Mouse (Mus musculus) liver, adult (tissue): Measurements from ENCODE around the gene Upf2.

Experiments
- GATA4 ChIP-seq: IDR thresholded peaks from 2 replicates; pipeline ENCODE4 v1.6.1; 2014; ENCODE audit warnings: mild to moderate bottlenecking, low read length; ENCODE audit not compliant: insufficient replicate concordance

Upf2 gene

DNA sequence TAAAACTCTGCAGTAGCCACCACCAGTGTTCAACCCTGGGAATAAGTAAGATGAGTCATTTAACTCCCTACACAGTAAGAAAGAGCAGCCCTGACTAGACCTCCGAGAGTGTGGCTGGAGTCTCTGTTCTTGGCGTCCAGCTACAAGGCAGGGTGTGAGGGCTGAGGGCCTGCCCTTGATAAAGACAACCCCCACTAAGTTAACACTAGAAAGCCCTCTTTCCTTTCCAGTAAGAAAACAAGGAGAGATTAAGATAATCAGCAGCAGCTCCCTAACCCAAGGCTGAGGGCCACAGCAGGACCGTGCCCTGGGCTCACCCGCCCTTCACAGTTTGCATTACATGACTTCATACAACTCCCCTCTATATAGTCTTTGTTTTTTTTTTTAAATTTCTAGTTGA lies 97.3 kb downstream of the Upf2 start:
- TF ChIP-seq GATA4, result no peak

DNA sequence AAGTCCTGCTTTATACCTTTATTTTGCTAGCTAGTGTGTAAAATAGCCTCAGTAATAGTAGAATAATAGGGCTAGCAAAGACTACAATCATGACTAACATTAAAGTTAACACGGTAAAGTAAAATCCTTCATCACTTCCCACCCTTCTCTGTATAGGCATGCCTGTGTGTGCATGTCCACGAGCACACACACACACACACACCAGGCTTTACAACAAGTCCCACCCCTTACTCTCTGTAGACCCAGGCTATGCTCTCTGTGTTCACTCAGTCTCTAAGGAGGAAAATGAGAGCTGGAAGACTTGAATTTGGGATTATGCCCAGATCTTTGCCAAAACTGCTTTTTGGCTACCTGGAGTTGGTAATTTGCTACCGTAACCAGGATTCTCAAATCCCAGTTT lies 97.7 kb downstream of the Upf2 start:
- no peak for TF ChIP-seq GATA4

DNA sequence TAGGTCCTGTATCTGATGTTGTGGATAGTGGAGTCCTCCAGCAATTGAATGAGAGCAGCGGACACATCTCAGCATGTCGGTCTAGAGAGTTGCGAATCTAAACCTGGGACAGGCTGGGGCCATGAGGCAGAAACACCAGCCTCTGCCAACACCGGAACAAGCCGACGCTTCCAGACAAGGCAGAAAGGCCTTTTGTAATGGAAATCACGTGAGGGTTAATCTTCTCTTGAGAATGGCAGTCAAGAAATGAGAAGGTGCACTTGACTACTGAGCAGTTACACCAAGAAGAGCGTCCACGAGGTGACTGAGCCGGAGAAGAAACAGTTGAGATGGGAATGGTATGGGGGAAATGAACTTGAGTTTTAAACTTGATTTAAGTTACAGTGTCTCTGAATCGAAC lies 104.2 kb downstream of the Upf2 start:
- TF ChIP-seq GATA4, result no peak

DNA sequence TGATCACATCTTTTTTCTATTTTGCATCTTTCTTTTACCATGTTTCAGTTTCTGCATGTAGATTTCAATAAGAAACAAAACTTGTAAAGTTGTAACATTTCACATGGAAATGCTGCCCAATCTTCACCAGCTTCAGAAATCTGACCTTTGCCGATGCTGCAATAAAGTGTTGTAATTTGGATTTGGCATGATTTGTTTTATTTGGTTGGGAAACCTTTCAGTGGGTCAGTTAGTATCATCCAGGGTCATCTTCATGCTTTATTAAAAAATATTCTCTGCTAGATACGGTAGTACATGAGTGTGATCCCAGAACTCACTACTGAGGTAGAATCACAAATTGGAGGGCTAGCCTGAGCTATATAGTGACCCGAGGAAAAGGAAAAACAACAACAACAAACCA lies 105.2 kb downstream of the Upf2 start:
- TF ChIP-seq GATA4, result peak; percentile 58

DNA sequence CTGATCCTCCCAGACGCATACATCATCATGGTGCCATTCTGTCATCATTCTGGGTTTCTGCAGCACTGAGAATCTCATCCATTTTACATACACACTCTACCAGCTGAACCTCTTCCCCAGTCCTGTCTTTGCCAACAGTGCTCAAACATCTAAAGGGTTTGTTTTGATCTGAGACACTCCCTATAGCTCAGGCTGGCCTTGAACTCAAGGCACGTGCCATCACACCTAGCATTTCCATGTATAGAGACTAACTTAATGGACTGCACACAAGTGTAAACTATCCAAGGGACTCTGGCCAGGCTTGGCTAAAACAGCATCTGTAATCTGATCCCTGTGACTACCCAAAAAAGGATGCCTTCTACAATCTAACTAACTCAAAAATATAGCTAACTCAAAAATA lies 108.0 kb downstream of the Upf2 start:
- no peak for TF ChIP-seq GATA4

DNA sequence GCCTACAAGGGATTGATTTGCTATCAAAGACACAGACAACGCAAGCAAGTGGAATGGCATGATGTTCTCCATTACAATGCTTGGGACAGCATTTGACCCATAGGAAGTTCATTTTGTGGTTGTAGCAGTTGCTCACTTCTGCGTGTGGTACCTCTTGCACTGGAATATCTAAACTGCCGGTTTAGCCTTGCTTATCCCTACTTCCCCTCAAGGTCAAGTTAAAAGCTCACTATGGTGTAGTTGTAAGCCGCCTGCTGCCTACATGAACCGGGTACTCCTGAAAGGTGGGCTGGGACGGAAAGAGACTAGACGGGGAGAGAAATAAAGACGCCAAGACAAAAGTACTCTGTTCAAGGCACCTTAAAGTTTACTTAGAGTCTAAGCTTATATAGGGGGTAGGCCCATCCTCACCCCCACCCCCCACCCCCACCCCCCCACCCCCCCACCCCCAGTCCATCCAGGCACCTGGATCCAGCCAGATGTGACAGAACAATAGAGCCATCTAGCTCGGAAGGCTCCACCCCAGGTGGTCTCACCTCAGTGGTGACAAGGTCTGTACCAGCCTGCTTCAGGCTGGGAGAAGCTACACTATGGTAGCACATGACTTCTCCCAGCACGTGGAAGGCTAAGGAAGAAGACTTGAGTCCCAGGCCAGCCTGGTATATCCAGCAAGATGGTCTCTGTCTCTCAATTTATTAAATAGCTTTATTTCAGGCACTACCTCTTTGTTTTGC lies 109.0 kb downstream of the Upf2 start:
- no peak for TF ChIP-seq GATA4

DNA sequence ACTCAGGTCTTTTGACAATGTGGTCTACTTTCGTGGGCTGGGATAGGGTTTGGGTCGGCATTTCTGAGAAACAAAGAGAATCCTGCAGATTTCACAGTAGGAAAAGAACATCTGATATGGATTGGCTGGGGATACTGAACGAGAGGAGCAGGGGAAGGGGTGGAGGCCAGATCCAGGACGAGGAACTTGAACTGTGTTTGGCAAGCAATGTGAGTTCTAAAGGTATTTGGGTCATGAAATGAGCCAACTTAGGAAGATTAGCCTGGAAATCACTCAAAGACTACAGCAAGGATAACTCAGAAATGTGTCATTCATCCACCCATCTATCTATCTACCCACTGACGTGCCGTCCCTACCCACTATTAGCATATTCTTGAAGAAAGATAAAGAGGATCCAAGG lies 116.1 kb downstream of the Upf2 start:
- no peak for TF ChIP-seq GATA4

DNA sequence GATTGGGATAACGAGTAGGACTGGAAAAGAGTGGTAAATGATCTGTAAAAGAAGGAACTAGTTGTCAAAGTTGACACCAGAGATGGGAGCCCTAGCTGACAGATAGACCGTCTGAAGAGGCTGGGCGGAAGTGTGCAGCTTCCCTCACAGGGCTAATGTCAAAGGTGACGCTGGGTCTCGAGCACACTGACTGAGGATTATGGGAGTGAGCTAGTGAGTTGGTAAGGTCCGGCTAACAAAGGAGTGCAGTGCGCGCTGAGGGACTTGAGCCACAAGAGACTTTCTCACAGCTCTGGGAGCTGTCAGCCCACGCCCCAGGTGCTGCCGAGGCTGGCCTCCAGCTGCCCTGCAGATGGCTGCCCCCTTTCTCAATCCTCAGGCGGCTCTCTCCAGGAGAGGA lies 119.7 kb downstream of the Upf2 start:
- TF ChIP-seq GATA4, result no peak

DNA sequence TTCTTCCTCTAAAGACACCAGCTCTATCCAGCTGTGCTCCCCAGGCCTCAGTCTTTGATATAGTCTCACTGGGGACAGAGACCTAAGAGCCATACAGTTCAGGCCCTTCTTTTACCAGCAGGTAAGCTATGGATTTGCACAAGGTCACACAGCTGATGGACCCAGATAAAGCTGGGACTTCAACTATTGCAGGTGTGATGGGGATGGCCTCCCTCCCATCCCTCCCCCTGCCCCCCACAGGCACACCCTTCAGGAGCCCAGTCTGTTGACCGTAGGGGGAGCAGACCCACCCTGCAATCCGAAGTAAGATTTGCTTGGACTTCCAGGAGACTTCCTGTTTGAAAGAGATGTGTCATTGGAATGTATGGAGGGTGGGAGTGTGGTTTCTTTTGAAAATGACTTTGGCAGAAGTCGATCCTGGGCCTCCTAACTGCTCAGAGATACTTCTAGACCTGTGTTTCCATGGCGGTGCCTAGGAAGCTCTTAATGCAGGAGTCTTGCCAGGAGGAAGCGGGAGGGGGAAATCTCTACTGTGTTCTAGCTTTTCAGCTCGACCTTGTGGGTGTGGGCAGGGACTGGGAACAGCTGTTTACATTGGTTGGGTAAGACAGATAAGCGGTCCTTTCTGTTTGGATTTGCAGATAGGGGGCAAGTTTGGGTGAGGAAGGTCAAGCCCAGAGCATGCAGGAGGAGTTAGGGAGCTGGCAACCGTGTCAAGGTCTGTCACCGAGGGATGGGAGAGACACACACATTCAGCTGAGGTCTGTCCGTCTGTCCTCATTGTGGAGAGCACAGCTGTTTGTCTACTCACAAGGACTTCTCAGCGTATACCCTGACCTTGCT lies 120.5 kb downstream of the Upf2 start:
- peak; percentile 99 for TF ChIP-seq GATA4

DNA sequence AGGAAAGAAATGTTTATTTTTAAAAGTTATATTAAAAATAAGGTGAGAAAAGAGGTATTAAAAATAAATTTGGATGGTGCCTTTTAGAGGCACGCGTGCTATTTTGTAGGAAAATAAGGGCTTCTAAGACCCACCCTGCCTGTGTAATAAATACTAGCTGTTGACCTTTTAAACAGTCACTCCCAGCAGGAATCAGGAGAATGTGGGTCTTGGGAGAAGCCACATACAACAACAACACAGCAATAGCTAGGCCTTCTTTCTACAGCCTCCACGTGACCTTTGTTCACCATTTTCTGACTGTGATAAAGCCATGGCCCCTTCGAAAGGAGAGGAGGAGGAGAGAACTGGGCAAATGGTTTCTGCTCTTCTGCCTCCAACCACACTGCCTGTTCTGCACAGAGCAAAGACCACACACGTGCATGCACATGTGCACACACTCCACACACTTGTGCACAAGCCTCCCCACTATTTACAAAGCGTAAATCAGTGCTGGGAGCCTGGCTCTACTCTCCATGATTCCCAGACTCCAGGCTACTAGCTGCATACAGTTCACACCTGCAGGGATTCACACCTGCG lies 121.5 kb downstream of the Upf2 start:
- TF ChIP-seq GATA4, result no peak

DNA sequence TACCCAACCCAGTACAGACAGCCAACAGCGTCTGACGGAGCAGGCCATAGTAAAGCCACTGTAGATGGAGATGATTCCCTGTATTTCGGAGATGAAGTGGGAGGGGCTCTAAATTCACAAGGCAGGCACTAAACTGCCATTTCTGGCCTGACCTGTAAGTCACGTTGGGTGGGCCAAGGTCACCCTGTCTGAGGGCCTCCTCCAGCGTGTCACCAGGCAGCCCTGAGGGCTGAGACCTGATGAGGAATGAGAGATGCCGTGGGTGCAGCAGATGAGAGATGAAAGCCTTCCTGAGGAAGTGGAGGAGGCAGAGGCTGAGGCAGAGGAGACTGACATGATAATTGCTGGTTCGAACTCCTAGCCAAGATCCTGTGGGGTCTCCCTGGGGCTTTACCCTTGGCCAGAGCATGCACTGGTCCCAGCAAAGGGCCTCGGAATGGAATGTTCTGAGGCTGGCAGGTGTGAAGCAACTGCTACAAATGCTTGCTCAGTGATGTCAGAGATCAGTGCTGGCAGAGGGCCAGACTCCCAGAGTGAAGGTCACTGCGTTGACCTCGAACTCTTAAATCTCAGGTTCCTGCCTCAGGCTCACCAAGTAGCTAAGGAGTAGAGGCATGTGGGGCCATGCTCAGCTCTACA lies 123.7 kb downstream of the Upf2 start:
- no peak for TF ChIP-seq GATA4

DNA sequence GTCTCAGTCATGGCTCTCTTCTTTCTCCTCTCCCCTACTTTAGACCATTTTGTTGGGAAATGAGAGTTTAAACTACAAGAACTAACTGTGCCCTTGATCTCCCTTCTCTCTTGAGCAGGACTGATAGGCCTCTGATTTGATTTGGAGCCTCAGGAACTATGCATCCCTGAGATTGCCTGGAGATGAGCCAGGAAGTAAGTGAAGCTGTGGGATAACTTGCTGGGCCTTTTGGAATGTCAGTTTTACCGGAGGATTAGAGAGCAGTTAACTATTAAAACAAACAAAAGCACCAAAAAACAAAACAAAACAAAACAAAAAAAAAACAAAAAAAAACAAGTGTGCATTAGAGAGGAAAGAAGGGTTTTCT lies 124.2 kb downstream of the Upf2 start:
- no peak for TF ChIP-seq GATA4

DNA sequence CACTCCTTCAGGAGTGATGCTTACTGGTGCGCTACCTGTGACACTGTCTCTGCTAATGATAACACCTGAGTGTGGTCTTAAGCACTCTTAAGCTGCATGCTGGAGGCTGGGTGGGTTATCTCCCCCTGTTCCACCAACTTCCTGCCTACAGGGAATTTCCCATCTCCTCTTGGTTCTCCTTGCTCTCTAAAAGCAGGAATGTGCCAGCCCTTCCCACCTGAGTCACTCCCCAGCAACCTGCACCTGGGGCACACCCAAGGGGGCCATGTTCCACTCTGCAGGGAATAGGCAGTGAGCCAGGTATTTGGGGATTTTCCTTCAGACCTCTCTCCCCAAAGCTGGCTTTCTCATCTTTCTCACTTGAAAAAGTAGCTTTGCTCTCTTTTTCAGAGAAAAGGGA lies 128.8 kb downstream of the Upf2 start:
- TF ChIP-seq GATA4, result no peak

DNA sequence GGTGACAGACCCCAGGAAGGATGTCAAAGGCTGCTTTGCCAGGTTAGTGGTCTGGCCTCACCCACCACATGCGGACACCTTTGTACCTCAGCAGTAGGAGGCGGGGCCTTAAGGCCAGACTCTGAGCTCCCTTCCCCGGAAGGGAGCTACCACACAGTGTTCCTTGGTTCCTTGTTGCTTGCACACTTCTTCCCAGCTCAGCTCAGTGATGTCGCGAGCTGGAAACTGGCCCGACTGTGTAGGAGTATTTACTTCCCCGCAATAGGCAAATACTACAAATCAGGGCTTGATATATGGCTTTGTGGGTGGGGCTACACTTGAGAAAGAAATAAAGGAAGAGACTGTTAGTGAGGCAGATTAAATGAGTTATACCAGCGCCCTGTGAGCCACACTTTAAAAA lies 129.8 kb downstream of the Upf2 start:
- TF ChIP-seq GATA4, result no peak

DNA sequence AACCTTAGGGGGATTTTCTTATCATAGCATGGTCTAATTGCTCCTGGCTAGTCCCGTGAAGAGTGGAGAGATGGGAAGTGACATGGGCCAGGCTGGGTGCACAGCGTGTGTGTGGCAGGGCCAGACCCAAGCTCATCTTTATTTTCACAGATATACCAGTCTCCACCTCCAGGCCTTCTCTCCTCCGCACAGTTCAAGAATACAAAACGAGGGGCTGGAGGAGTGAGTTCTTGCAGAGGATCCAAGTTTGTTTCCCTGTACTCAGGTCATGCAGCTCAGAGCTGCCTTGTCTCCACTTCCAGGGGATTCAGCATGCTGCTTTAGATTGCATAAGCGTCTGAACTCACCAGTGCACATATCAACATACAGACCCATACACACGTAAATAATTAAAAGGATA lies 131.3 kb downstream of the Upf2 start:
- no peak for TF ChIP-seq GATA4

DNA sequence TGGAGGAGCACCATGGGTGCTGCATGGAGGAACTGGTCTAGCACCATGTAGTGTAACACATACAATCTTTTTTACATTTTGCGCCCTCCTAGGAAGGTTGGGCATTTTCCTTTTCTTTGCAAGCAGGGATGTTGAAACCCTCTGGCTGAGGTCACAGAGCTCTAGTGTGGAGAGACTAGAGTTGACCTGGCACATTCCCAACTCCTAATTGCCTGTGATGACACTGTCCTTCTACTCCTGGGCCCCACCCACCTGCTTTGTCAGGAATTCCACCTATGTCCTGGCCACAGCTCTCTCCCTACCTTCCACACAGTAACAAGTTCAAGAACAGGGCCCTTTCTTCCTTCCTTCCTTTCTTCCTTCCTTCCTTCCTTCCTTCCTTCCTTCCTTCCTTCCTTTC lies 132.4 kb downstream of the Upf2 start:
- TF ChIP-seq GATA4, result no peak
